Mouse (Mus musculus) kidney, adult 2 months (tissue): ENCODE data around the gene Parp16.

Source experiments
- CTCF ChIP-seq: fragments of 200-500 bp; conservative IDR thresholded peaks from 2 replicates; pipeline ENCODE4 v1.5.1; 2011; ENCODE audit warnings: low read depth, mild to moderate bottlenecking, control low read depth, low read length, moderate library complexity, mixed read lengths; ENCODE audit not compliant: insufficient read depth, insufficient read length
- POLR2A ChIP-seq: fragments of 200-500 bp; IDR thresholded peaks from one replicate; pipeline ENCODE4 v1.6.1; 2011; ENCODE audit warnings: low read depth, low read length, control low read depth

DNA sequence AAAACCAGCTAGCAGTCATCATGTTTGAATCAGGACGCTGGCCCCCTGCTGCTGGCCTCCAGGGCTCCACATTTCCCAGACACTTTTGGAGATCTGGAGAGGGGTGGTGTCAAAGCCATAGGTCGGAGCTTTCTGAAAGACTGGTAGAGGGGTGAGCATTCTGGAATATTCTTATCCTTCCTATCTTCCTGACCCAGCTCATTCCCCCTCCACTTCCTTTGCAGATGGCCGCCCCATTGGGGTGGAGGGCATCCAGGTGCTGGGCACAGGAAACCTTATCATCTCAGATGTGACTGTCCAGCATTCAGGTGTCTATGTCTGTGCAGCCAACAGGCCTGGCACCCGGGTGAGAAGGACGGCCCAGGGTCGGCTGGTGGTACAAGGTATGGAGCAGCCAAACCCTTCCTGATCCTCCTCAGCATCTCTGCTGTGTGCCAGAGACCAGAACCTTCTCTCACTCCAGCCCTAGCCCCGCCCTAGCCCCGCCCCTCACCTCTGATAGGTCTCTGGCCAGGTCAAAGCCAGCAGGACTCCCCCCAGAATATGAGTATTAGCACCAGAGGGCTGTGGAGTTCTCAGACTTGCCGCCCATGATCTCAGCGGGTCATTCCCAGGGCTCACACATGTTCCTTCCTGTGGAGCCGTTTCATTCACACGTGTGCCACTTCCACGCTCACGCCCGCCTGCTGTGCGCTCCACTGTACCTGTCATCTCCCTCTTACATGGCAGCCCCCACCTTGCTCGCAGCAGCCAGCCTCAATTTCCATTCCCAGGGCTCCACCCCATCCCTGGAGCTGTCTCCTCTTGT is 15.1 kb upstream of the Parp16 start:
- no peak for TF ChIP-seq CTCF
- no peak for TF ChIP-seq POLR2A
